Mouse (Mus musculus): ENCODE results near the gene Gm49321.

- TF ChIP-seq CTCF (IDR thresholded peaks at IDR 0.05; ENCODE audit: extremely low read depth, insufficient read depth, low read length) (peak; percentile 97), POLR2A (IDR thresholded peaks at IDR 0.05; ENCODE audit: extremely low read depth, insufficient read depth, low read length) (no peak)
Observed at GRCm38 (mm10) chr12:74013739-74014138, 76.3 kb downstream of the Gm49321 start.

All from cortical plate, adult 2 months (tissue).